Mouse (Mus musculus) ES-E14 (cell line): Measurements from ENCODE around the gene Srgn.

Experiments
- CHD2 ChIP-seq: IDR thresholded peaks from 2 replicates; pipeline ENCODE4 v1.6.1; 2014; ENCODE audit warnings: mild to moderate bottlenecking, low read depth, low read length, inconsistent platforms
- MAFK ChIP-seq: IDR thresholded peaks from 2 replicates; pipeline ENCODE4 v1.6.1; 2014; ENCODE audit warnings: mild to moderate bottlenecking, low read depth, low read length, inconsistent platforms; ENCODE audit not compliant: insufficient read depth
- ZC3H11A ChIP-seq: IDR thresholded peaks from 2 replicates; pipeline ENCODE4 v1.6.1; 2012; ENCODE audit warnings: low read depth, mild to moderate bottlenecking, inconsistent platforms, low read length, borderline replicate concordance
- ZNF384 ChIP-seq: IDR thresholded peaks from 2 replicates; pipeline ENCODE4 v1.6.1; 2012; ENCODE audit warnings: low read depth, low read length, inconsistent platforms

- TF ChIP-seq MAFK (no peak), ZNF384 (peak; percentile 38; the same call in 1 of the 2 replicates), CHD2 (no peak), ZC3H11A (no peak)
These were observed 30.5 kb upstream of the Srgn start for GRCm38 (mm10) chr10:62557736-62558135.
